Mouse (Mus musculus) kidney, adult 2 months (tissue): ENCODE results near the gene Tbxas1.

Experiments
- CTCF ChIP-seq: fragments of 200-500 bp; conservative IDR thresholded peaks from 2 replicates; pipeline ENCODE4 v1.5.1; 2011; ENCODE audit warnings: low read depth, mild to moderate bottlenecking, control low read depth, low read length, moderate library complexity, mixed read lengths; ENCODE audit not compliant: insufficient read depth, insufficient read length
- POLR2A ChIP-seq: fragments of 200-500 bp; IDR thresholded peaks from one replicate; pipeline ENCODE4 v1.6.1; 2011; ENCODE audit warnings: low read depth, low read length, control low read depth

GRCm38 (mm10) chr6:38865805-38866204 lies 9.4 kb upstream of the Tbxas1 start:
- TF ChIP-seq POLR2A (no peak), CTCF (no peak)
